Mouse (Mus musculus): ENCODE data around the gene Ascl3. TPM values are rescaled to one million over a fixed set of nuclear protein-coding genes. Genes with fewer than 3 reads are reported as not detected.

Gene Ascl3
- polyA plus RNA-seq (2012; ENCODE audit: low replicate concordance): not detected in 2 replicates

GRCm38 (mm10) chr7:109731626-109732025, at the start of gene Ascl3:
Ascl3 (minus strand) TSS chr7:109731726.

GRCm38 (mm10) chr7:109752008-109752925, 20.7 kb upstream of the Ascl3 start, which contains the start of gene Tmem9b:
Tmem9b (minus strand) TSS chr7:109752875.

GRCm38 (mm10) chr7:109723697-109724096, 7.8 kb downstream of the Ascl3 start, which contains the start of gene BC051019:
BC051019 (minus strand) TSS chr7:109723850.

GRCm38 (mm10) chr7:109703190-109704015, 28.1 kb downstream of the Ascl3 start, which contains the start of the genes St5 and Akip1:
St5 (minus strand) TSS chr7:109703605.
Akip1 (plus strand) TSS chr7:109703690.

Other genes with a start within 250 kb of the Ascl3 start
- not detected in 2 replicates for gene Trim66, start 223.6 kb downstream of the Ascl3 start, polyA plus RNA-seq (2012; ENCODE audit: low replicate concordance)
- gene Rpl27a, start 212.6 kb downstream of the Ascl3 start, polyA plus RNA-seq (2012; ENCODE audit: low replicate concordance): 3,874 and 5,798 TPM in 2 replicates
- gene St5, start 28.1 kb downstream of the Ascl3 start, polyA plus RNA-seq (2012; ENCODE audit: low replicate concordance): 4.0 and 7.2 TPM in 2 replicates
- gene Akip1, start 28.0 kb downstream of the Ascl3 start, polyA plus RNA-seq (2012; ENCODE audit: low replicate concordance): 9.1 and 21.6 TPM in 2 replicates
- gene BC051019, start 7.9 kb downstream of the Ascl3 start, polyA plus RNA-seq (2012; ENCODE audit: low replicate concordance): not detected in 2 replicates
- 1.0 and 4.3 TPM in 2 replicates for gene Tmem9b, start 21.1 kb upstream of the Ascl3 start, polyA plus RNA-seq (2012; ENCODE audit: low replicate concordance)
- gene Nrip3, start 50.3 kb upstream of the Ascl3 start, polyA plus RNA-seq (2012; ENCODE audit: low replicate concordance): 5.9 TPM in 2 replicates
- gene Scube2, start 134.0 kb upstream of the Ascl3 start, polyA plus RNA-seq (2012; ENCODE audit: low replicate concordance): not detected in 2 replicates
- gene Dennd5a, start 228.7 kb upstream of the Ascl3 start, polyA plus RNA-seq (2012; ENCODE audit: low replicate concordance): 6.3 and 11.6 TPM in 2 replicates

Data from leukemia stem cell, adult 10-12 weeks (primary cell).